Mouse (Mus musculus) lung, adult 2 months (tissue): ENCODE measurements around the gene Ccdc91. TPM values are rescaled to one million over a fixed set of nuclear protein-coding genes. Genes with fewer than 3 reads are reported as not detected.

Experiments
- DNase-seq: peaks from one replicate; pipeline ENCODE4 v3.0.0; 2022
- H3K4me1 ChIP-seq: fragments of 200-500 bp; 2 replicates; pipeline ENCODE4 v1.6.1; 2011; ENCODE audit warnings: low read length; ENCODE audit not compliant: control insufficient read depth, insufficient read depth
- H3K4me3 ChIP-seq: fragments of 200-500 bp; replicated peaks from 2 replicates; pipeline ENCODE3; 2011; ENCODE audit warnings: low read depth, mild to moderate bottlenecking, control low read depth, low read length; ENCODE audit errors: extremely low read depth
- CTCF ChIP-seq: fragments of 200-500 bp; IDR thresholded peaks from 2 replicates; pipeline ENCODE4 v1.5.1; 2011; ENCODE audit warnings: mild to moderate bottlenecking, low read length, control low read depth; ENCODE audit not compliant: insufficient read depth
- POLR2A ChIP-seq: fragments of 200-500 bp; IDR thresholded peaks from 2 replicates; pipeline ENCODE4 v1.6.1; 2011; ENCODE audit warnings: low read depth, mild to moderate bottlenecking, control low read depth, low read length, borderline replicate concordance; ENCODE audit errors: extremely low read depth
- WGBS: fragments of 180-500 bp; shearing (Covaris S2); methylation state at CpG from one replicate; pipeline ENCODE4 v1.1.7; 2018; 5-methylcytosine and 5-hydroxymethylcytosine counted together
- polyA plus RNA-seq: library from polyadenylated mRNA; depleted of rRNA; stranded (reverse); fragments of >200 nt; gene quantifications from 2 replicates; pipeline ENCODE4 v1.2.3, GENCODE M21; 2012; rRNA removed

The Ccdc91 gene
- 19.5 and 22.9 TPM in 2 replicates for polyA plus RNA-seq

DNA sequence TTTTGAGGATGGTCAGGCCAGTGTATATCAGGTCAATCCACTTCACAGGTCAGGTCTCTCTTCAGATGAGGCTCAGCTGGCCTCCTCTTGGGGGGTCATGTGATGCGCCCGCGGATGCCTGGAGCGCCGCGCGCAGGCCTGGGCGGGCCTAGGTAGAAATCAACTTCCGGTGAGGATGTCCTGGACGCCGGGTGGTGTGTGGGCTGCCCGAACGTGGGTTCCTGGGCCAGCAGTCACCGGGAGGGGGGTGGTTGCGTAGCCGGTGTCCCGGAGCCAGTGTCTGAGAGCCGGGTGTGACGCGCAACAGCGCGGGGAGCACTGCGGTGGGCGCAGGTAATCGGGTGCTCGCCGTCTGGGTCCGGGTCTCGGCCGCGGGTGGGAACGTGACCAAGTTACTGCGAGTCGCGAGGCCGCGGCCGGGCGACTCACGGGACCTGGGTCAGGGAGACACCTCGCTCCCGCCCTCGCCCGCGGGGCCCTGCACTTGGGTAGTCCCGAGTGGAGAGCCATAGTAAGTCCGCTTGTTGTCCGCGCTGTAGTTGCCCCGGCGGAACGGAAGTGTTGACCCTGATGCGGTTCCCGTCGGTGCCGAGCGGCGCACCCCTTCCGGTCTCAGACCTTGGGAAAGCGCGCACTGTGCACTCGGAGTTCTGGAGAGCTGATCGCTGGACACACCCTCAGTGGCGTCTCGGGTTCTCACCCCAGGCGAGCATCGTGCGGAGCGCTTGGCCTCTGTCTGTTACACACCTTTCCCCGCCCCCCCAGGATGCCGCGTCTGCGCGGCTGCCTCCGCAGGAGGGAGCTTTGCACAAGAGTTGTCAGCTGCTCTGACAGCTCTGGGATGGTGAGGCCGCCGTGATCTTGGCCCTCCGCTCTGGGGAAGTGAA, at the start of gene Ccdc91:
TSS of gene Ccdc91 (plus strand) at position 102 of the 887 bp plus-strand sequence.
- WGBS: under 1% methylated on average over 76 of the region's 78 CpGs
- H3K4me1 ChIP-seq: peaks cover 2% of the 10 kb centered on the region; the same call in 1 of the 2 replicates
- peak; percentile 92 for DNase-seq
- TF ChIP-seq CTCF (no peak), POLR2A (peak; percentile 86; the same call in 1 of the 2 replicates)
- H3K4me3 ChIP-seq: peak within 1 kb of the TSS; percentile 81

DNA sequence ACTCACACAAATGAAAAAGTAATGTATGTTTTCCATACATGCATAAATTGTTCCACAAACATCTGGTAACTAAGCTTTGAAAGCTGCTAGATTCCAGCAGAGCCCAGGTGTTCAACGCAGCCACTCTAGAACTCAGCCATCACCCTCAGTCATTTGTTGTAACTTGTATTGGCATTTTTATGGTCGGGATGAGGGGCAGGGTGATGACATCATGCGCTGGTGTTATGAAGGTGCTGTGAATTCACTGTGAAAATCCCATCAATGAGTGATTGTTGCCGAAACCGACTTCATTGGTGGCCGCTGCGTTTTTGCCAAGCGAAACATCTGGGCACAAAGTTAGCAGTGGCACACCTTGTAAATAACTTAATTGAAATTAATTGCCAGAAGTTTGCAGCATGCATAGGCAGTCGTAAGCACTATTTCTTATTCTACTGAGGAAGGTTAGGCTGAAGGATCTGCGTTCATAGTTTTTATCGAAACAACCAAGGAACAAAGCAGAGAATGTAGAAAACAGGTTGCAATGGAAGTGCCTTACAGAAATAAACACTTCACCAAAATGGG, 48.6 kb upstream of the Ccdc91 start:
- DNase-seq: no peak
- Histone ChIP-seq H3K4me1 (no peaks in the 10 kb centered on the region), H3K4me3 (no peak overlapping the region)
- TF ChIP-seq POLR2A (no peak), CTCF (no peak)
- 84% methylated on average over 11 of the region's 11 CpGs for WGBS

DNA sequence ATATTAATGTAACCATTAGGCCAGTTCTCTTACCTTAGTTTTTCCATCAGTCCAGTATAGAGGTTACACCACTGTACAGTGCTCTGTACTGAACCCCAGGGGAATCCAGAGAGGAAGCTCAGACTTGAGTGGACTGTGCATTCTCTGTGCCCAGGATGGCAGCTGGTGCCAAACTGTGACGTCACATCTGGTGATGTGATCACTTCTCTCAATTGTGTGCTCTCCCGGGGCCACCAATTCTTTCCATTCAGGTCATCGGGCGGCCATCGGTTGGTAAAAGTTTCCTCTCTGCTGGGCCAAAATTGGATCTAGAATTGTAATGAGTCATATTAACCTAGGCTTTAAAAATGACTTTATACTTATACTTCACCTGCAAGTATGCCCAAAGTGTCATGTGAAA, 19.9 kb upstream of the Ccdc91 start:
- Histone ChIP-seq H3K4me1 (peaks cover 4% of the 10 kb centered on the region), H3K4me3 (no peak overlapping the region)
- DNase-seq: no peak
- WGBS: 60% methylated on average over 5 of the region's 5 CpGs
- no peak for TF ChIP-seq CTCF
- TF ChIP-seq POLR2A: no peak

DNA sequence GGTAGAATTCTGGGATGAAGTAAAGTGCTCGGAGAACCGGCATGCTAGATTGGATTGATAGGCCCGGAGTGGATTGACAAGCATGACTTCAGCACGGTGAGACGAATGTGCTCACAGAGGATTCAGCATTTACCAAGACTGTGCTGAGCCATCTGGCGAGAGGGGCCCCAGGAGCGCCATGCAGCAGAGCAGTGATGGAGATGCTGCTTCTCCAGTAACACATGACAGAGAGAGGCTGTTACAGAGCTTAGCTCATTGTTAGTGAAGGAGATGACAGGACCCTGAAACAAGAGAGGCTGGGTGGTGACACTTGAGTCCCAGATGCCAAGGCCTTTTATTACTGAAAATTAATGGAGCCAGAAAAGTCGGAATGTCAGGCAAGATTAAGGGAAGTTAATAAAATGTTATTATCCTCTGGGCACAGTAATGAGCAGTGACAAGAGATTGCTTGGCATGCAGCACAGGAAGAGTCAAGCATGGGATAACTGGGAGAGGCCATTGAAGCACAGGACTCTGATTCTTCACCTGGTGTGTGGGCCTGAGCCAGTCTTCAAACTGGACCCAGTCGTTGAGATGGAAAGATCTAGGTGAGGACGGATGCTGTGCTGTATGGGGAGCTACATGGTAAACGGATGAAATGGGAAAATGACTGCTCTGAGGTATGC, 16.9 kb upstream of the Ccdc91 start:
- no peak for DNase-seq
- H3K4me3 ChIP-seq: no peak overlapping the region
- TF ChIP-seq POLR2A: no peak
- TF ChIP-seq CTCF: no peak
- WGBS: 82% methylated on average over 11 of the region's 11 CpGs
- peaks cover 4% of the 10 kb centered on the region for H3K4me1 ChIP-seq

DNA sequence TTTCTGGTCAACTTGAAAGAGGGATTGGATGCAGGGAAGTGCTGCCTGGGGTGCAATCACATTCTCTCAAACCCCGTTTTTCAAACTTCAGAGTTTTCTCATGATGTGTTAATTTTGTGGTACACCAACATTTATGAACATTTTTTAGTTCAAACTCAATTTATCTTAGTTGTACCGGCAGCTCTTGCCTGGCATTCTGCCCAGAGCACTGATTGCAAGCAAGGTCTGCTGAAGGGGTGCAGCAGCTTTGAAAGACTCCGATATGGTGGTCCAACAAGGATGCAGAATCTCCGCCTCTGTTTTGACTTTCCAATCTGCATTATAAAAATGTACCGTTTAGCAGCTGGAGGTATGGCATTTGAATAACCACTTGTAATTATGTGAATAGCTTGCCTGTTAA, 5.6 kb upstream of the Ccdc91 start:
- TF ChIP-seq POLR2A: no peak
- no peak for TF ChIP-seq CTCF
- no peak for DNase-seq
- no peak overlapping the region for H3K4me3 ChIP-seq
- no peaks in the 10 kb centered on the region for H3K4me1 ChIP-seq
- 42% methylated on average over 5 of the region's 5 CpGs for WGBS

DNA sequence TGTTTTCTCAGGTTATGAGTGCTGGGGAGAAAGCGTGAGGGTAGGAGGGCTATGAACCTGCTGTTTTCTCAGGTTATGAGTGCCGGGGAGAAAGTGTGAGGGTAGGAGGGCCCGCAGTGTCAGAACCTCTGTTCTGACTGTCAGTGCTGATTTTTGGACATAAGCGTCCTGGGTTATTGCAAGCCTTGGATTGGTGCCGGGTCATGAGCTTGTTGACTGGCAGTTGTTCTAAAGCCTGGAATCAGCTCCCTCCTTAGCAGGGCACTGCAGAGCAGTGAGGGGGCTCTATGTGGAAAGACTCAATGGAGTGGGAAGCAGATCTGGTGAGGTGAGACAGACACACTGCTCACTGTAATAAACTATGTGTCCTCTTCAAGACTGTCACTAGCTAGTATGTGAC, 5.5 kb downstream of the Ccdc91 start:
- DNase-seq: no peak

DNA sequence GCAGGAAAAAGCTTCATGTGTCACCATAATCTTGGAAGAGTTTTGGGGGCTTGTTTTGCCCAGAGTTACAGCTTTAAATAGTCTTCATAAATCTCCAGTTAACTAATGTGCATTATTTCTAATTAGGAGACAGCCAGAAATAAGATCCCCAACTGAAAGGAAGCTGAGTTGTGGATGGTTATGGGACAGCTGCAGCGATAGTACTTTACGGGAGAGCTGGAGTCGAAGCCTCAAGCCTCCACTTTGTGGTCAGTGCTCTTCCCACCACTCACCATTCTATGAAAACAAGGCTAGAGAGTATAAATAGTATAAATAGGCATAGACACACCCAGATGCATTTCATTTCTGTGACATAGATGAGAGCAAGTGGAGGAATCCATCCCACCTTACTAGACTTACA, 14.5 kb downstream of the Ccdc91 start:
- 96% methylated on average over 3 of the region's 3 CpGs for WGBS
- TF ChIP-seq POLR2A (no peak), CTCF (no peak)
- Histone ChIP-seq H3K4me3 (no peak overlapping the region), H3K4me1 (no peaks in the 10 kb centered on the region)
- DNase-seq: no peak

More for the DNA sequence above, 5.5 kb downstream of the Ccdc91 start:
- Histone ChIP-seq H3K4me3 (no peak overlapping the region), H3K4me1 (peaks cover 2% of the 10 kb centered on the region; the same call in 1 of the 2 replicates)
- TF ChIP-seq CTCF (no peak), POLR2A (no peak)
- 87% methylated on average over 5 of the region's 5 CpGs for WGBS

DNA sequence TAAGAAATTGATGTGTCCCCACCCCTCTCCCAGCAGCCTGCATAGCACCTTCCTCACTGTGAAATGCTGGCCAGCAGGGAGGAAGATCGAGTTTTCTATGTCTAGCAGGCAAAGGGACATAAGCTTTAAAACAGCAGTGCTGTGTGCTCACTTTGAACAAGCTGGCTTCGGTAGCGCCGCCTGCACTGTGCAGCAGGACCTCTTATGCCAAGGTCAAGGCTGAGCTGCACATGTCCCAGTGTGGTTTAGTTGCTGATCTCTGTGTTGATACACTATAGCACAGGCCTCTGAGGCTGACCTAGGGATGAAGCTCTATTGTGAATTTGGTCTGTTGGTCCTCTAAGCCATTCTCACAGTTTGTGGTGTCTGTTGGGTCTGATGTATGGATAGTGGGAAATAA, 16.9 kb downstream of the Ccdc91 start:
- no peak overlapping the region for H3K4me3 ChIP-seq
- TF ChIP-seq POLR2A (no peak), CTCF (no peak)
- H3K4me1 ChIP-seq: no peaks in the 10 kb centered on the region
- WGBS: 89% methylated on average over 4 of the region's 4 CpGs
- no peak for DNase-seq

DNA sequence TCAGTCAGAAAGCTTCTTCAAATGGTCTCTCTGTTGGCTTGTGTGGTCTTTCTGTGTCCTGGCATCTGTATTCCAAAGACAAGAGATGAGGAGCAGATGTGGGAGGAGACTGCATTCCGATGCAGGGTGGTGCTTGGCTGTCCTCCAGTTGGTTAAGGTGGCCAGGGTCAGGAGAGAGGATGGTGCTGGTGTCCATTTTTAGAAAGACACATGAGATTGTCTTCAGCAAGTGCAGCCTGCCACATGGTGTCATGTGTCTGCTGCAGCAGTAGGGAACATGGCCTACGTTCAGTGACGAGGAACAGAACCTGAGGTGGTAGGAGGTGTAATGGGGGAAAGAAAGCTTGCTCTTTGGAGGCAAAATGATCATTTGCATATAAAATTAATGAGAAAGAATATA, 25.8 kb downstream of the Ccdc91 start:
- Histone ChIP-seq H3K4me3 (no peak overlapping the region), H3K4me1 (no peaks in the 10 kb centered on the region)
- 90% methylated on average over 3 of the region's 3 CpGs for WGBS
- TF ChIP-seq POLR2A (no peak), CTCF (no peak)
- DNase-seq: no peak

DNA sequence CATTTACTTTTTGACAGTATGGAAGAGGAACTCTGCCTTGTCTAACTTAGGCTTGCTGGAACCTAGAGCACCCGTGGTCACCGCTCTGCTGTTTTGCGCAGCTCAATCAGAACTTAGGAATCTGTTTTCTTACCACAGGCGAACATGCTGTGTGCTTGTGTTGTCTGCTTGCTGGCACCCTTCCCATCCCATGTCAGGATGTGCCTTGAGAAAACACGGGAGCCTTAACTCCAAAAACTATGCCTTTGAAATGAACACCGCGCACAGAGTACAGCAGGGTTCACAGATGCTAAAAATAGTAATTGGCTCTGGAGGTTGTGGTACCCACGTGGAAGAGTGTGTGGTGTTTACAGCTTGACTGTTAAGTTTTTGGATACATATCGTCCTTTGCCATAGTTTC, 30.4 kb downstream of the Ccdc91 start:
- H3K4me3 ChIP-seq: no peak overlapping the region
- no peak for DNase-seq
- no peak for TF ChIP-seq POLR2A
- TF ChIP-seq CTCF: no peak
- WGBS: 49% methylated on average over 9 of the region's 9 CpGs
- H3K4me1 ChIP-seq: no peaks in the 10 kb centered on the region
